Mouse (Mus musculus) bone marrow, adult 2 months (tissue): ENCODE results near the gene Actr3.

ENCODE experiments used
- CTCF ChIP-seq: fragments of 200-500 bp; IDR thresholded peaks from 2 replicates; pipeline ENCODE4 v1.5.1; 2011; ENCODE audit warnings: low read length, control low read depth; ENCODE audit not compliant: control insufficient read depth, insufficient read depth
- POLR2A ChIP-seq: fragments of 200-500 bp; IDR thresholded peaks from 2 replicates; pipeline ENCODE4 v1.6.1; 2011; ENCODE audit warnings: low read depth, mild to moderate bottlenecking, control low read depth, low read length, borderline replicate concordance; ENCODE audit not compliant: control insufficient read depth

DNA sequence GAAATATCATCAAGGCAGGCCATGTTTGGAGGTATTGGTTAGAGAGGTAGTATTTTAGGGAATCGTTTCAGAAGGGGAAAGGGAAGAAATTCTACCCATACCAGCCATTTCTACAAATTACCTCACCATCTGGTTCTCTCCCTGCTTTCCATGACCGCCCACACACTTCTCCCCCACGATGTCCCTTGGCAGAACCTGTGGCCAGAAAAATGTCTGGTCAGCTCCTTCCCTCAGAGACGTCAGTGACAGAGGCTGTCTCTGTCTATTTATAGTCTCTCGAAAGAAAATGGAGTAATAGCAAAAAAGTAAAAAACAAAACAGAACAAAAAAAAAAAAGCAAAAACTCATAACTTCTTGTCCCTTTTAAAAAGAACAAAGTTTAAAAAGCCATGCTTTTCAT lies 23.0 kb upstream of the Actr3 start:
- TF ChIP-seq CTCF (no peak), POLR2A (no peak)
